Mouse (Mus musculus): ENCODE measurements around the gene Hp1bp3.

Gene Hp1bp3

GRCm38 (mm10) chr4:138222396-138222795, 6.3 kb downstream of the Hp1bp3 start:
- DNase-seq (ENCODE audit: low spot score in 2 of 2) = peak in 1 of 2 experiments; percentile 9

DNA sequence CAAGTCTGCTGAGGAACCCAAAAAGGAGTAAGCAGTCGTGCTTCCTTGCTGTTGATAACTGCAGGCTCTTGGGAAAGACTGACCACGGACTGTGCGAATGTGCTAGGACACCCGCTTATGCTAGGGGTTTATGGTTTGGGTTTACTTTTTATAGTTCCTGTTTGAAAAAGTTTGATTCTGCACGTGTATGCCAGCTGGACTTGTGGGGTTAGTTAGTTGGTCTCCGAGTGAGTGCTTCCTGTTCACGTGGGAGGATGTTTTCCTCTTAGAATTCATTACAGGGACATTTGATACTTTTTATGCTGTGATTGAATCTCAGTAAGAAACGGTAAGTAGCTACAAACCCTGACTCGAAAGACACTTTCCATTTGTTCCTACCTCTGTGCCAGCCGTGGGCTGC, 7.5 kb downstream of the Hp1bp3 start:
- DNase-seq (ENCODE audit: low spot score in 2 of 2) = no peak

- no peak for DNase-seq (ENCODE audit: low spot score in 2 of 2)
Measured at GRCm38 (mm10) chr4:138246756-138247665, 30.9 kb downstream of the Hp1bp3 start.

- peak; percentile 52 to 71 for DNase-seq (ENCODE audit: low spot score in 2 of 2)
Measured at GRCm38 (mm10) chr4:138250088-138250960, 34.2 kb downstream of the Hp1bp3 start, which contains the start of the genes Sh2d5 and Kif17. Sh2d5 (plus strand) TSS chr4:138250403. Kif17 (plus strand) TSS chr4:138250435.

DNA sequence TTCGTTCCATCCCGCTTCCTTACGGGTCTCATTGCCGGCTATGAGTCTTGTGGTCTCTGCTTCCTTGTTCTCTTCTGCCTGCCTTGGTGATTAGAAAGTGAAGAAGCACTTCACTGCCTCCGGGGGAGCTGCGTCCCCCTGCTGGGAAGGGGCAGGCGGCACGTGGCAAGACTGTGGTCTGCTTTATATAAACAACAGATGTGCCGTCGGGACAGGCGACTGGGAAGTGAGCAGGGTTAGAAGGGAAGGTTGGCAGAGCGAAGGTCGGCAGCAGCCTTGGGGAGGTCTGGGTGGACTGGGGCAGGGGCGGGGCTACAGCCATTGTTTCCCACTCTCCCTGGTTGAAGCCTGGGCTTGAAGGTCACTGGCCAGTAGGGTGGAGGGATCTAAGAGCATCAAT, 35.7 kb downstream of the Hp1bp3 start:
- DNase-seq (ENCODE audit: low spot score in 2 of 2) = no peak

DNA sequence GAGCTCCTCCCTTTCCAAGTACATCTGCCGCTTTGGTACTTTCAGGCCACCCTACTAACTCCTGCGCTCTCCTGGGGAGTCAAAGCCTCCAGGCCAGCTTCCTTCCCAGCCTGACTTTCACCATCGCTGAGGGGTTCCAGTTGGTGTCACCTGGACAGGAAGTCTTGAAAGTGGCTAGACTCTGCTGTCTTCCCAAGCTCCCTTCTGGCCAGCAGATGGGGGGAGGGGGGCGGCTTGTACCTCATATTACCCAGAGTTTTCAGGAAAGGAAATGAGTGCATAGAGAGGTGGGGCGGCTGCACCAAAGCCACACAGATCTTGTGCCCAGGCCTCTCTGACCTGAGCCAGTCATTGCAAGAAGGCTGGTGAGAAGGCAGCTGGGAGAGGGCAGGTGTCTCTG, 36.1 kb downstream of the Hp1bp3 start:
- no peak for DNase-seq (ENCODE audit: low spot score in 2 of 2)

- peak; percentile 27 to 36 for DNase-seq (ENCODE audit: low spot score in 2 of 2)
Measured at GRCm38 (mm10) chr4:138257116-138257687, 41.1 kb downstream of the Hp1bp3 start.

DNA sequence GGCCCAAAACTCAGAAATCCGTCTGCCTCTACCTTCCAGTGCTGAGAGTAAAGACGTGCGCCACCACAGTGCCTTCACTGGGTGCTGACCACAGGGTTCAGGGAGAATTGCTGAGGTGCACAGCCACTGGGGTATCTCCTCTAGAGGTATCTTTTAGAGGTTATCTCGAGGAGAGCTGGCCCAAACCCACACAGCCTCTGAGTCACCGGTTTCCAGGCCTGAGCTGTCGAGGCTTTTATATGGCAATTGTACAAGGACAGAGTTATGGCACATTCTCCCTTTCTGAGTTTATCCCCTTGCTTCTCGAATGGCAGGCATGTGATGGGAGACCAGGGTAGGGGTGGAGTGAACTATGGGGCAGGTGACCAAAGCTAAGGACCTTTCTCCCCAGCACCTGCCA, 42.6 kb downstream of the Hp1bp3 start:
- no peak for DNase-seq (ENCODE audit: low spot score in 2 of 2)

- DNase-seq (ENCODE audit: low spot score in 2 of 2) = no peak
Measured at GRCm38 (mm10) chr4:138259482-138259881, 43.4 kb downstream of the Hp1bp3 start.

- peak; percentile 89 to 92 for DNase-seq (ENCODE audit: low spot score in 2 of 2)
Measured at GRCm38 (mm10) chr4:138261843-138262681, 46.0 kb downstream of the Hp1bp3 start.

DNA sequence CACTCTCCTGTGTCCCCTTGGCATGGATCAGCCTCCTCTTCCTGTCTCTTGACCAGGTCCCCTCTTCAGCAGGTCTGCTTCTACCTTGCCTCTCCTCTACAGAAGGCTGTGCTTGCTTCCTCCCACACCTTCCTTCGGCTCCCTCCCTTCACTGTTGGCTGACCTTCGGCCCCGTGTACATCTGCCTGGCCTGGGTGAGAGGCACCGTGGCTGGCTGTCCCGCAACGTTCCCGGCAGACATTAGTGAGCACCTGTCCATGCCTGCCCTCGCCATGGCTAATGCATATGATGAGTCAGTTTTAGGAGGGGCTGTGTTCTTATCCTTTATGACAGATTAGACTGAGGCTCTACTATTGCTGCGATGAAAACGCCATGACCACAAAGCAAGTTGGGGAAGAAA, 51.8 kb downstream of the Hp1bp3 start:
- no peak for DNase-seq (ENCODE audit: low spot score in 2 of 2)

DNA sequence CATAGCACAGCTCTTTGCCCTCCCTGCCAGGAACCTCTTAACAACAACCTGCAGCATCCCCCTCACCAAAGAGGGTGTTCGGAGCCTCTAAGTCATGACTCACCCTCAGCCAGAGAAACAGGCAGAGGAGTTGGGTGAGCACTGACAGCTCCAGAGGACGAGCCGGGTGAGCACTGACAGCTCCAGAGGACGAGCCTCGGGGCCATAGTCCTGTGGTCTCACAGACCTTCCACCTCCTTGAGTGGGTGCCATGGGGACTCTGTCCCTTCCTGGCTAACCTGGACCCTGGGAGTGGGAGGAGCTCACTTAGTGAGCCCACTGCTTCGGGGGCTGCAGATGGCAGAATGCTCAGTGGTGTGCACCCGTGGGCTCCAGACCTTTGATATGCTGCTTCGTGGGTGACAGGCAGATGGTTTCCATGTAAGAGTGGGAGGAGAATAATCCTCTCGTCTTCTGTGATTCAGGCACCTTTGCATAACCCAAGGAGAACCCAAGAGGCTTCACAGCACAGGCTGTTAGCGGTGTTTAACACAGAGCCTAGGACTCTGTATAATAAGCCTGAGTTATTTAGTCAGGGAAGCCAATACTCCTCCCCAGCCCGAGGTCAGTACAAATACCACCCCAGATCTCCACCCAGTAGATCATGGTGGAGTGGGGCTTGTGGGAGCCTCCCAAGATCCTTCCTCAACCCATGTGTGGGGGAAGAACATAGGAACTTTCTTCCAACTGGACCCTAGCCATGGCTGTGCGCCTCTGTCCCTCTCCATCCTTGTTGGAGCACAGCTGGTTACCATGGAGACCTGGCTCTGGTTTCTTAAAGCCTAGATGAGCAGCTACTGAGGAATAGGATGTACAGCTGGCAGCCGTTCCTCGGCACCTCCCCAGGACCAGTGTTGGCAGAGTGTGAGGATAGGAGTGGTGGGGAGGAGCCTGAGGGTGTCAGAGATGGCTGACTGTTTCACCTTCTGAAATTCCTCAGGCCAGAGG, 56.2 kb downstream of the Hp1bp3 start:
- DNase-seq (ENCODE audit: low spot score in 2 of 2) = no peak

DNA sequence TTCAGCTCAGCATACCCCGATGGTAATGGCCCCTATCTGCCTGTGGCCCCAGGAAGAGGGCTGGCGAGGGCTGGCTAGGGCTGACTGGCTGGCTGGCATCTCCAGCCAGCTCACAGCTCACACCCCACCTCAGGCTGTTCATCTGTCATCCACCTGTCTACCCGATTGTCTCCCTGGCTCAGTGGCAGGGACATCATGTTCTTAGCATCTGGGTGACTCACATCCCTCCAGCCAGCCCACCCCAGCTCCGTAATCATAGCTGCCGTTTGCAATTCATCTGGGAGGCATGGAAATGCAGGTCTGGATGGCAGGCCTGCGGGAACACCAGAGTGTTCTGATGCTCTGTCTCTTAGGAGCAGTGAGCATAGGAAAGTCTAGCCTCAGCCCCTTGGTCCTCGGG, 62.2 kb downstream of the Hp1bp3 start:
- DNase-seq (ENCODE audit: low spot score in 2 of 2) = no peak

- peak; percentile 81 to 84 for DNase-seq (ENCODE audit: low spot score in 2 of 2)
Measured at GRCm38 (mm10) chr4:138282834-138283233, 66.7 kb downstream of the Hp1bp3 start.

- no peak for DNase-seq (ENCODE audit: low spot score in 2 of 2)
Measured at GRCm38 (mm10) chr4:138286411-138286810, 70.3 kb downstream of the Hp1bp3 start.

- DNase-seq (ENCODE audit: low spot score in 2 of 2) = no peak
Measured at GRCm38 (mm10) chr4:138288691-138289090, 72.6 kb downstream of the Hp1bp3 start.

DNA sequence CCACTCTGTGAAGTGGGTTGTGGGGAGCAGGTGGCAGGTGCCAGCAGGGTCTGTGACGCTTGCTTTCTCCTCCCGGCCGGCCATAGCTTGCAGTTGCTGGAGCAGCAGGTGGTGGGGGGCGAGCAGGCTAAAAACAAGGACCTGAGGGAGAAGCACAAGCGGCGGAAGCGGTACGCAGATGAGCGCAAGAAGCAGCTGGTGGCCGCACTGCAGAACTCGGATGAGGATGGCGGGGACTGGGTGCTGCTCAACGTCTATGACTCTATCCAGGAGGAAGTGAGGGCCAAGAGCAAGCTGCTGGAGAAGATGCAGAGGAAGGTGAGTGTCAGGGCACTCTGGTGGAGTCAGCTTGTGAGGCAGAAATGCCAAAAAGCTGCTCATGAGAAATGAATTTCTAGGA, 75.9 kb downstream of the Hp1bp3 start:
- DNase-seq (ENCODE audit: low spot score in 2 of 2) = no peak

DNA sequence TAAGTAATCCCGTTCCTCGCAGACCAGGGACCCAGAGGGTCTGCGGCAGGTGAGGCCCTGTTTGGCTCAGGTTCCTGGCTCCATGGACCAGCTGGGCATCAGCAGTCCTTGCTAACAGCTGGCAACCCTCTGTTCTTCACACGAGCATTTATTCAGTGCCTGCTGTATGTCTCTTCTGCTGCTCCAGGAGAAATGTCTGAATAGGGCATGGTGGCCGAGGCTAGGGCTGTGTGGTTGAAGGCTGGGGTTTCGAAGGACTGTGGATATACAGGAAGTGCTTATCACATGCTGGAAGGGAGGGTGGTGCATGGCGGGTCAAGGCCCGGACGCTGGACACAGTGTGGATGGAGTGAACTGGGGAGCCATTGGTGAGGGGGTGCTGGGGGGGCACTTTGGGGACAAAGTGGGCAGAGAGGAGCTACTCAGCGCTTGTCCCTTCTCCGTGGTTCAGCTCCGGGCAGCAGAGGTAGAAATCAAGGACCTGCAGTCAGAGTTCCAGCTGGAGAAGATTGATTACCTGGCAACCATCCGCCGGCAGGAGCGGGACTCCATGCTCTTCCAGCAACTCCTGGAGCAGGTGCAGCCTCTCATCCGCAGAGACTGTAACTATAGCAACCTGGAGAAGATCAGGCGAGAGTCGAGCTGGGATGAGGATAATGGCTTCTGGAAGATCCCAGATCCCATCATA, 77.3 kb downstream of the Hp1bp3 start:
- DNase-seq (ENCODE audit: low spot score in 2 of 2) = no peak

GRCm38 (mm10) chr4:138293949-138294550, 78.0 kb downstream of the Hp1bp3 start:
- no peak for DNase-seq (ENCODE audit: low spot score in 2 of 2)
